8 mouse cellular contexts compared by ENCODE assay signal in the genomic region with DNA sequence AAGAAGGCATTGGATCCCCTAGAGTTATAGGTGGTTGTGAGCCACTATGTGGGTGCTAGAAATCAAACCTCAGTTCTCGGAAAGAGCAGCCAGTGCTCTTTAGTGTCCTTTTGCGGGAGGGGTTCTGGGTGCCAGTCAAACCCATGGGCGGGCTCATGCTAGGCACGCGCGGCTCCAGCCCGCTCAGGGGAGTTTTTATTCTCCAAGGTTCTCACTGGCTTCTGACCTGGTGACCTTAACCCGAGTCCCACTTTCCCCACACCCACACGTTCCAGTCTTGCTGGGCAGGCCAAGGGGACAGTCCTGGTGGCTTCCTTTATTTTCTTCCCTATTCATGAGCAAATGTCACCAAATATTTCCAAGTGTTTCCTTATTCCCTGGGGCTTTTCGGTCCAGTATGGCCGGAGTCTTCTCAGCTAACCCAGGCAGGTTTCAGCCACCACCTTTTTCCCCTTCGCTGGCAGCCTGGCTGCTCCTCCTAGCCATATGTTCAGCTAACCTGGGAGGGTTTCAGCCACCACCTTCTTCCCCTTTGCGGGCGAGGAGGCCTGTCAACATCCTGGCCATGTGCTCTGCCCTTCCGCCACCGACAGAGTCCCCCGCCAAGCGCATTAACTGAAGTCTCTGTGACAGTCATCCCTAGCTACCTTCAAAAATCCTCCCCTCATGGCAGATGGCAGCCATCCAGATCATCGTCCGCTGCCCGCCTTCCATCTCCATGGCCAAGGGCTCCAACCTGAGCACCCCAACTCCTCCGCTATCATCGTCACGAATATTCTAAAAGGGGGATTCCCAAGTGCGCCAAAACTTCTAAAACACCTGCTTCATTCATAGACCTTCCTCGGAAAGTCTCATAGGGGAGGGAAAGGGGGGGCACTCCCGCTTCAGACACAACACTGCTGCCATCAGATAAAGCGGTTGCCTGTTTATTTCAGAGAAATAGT.
DNase-seq lines count a peak whose midpoint lies in the region; ATAC-seq and TF ChIP-seq lines count a peak whose summit lies in the region.

No protein-coding gene starts in this region.

- TF ChIP-seq CTCF in midbrain, postnatal 0 days (IDR thresholded peaks at IDR 0.05): no peak

- 89% methylated on average over 28 of the region's 28 CpGs for WGBS in midbrain, postnatal 0 days
- WGBS in midbrain, embryonic 15.5 days: 91% methylated on average over 28 of the region's 28 CpGs
- 84% methylated on average over 28 of the region's 28 CpGs for WGBS in intestine, embryonic 15.5 days

- H3K4me1 ChIP-seq in midbrain, postnatal 0 days (ENCODE audit: insufficient read depth, low read length): no peaks in the 10 kb centered on the region
- H3K4me1 ChIP-seq in midbrain, embryonic 15.5 days: no peaks in the 10 kb centered on the region
- H3K4me1 ChIP-seq in intestine, embryonic 15.5 days (replicated peaks): no peaks in the 10 kb centered on the region

- DNase-seq in midbrain, postnatal 0 days (ENCODE audit: low spot score): peak; percentile 22
- DNase-seq in urinary bladder, postnatal 36 days (ENCODE audit: low spot score in 2 of 2): no peak
- DNase-seq in layer of hippocampus, postnatal 14 days (ENCODE audit: low spot score in 2 of 2): no peak
- DNase-seq in ovary, postnatal 10 days (ENCODE audit: low spot score): no peak

- ATAC-seq in midbrain, postnatal 0 days (ENCODE audit: low FRiP score): no peak
- no peak for ATAC-seq in midbrain, embryonic 15.5 days (replicated peaks)
- ATAC-seq in common myeloid progenitor, adult 5-6 weeks (replicated peaks; ENCODE audit: low read depth, poor library complexity, severe bottlenecking): peak; percentile 83
- peak; percentile 91 for ATAC-seq in megakaryocyte, adult 5-6 weeks (ENCODE audit: poor library complexity, severe bottlenecking)
- ATAC-seq in intestine, embryonic 15.5 days: no peak

- peaks cover 22% of the 10 kb centered on the region; the same call in 1 of the 2 replicates for H3K36me3 ChIP-seq in midbrain, postnatal 0 days (ENCODE audit: insufficient read depth, low read length)
- peaks cover 6% of the 10 kb centered on the region; the same call in 1 of the 2 replicates for H3K36me3 ChIP-seq in midbrain, embryonic 15.5 days (replicated peaks)
- peaks cover 3% of the 10 kb centered on the region for H3K36me3 ChIP-seq in intestine, embryonic 15.5 days

- no peak overlapping the region for H3K27ac ChIP-seq in midbrain, postnatal 0 days (ENCODE audit: low read depth, low read length)
- no peak overlapping the region for H3K27ac ChIP-seq in midbrain, embryonic 15.5 days
- no peak overlapping the region for H3K27ac ChIP-seq in intestine, embryonic 15.5 days

- H3K9ac ChIP-seq in midbrain, postnatal 0 days (replicated peaks; ENCODE audit: low read length, poor library complexity, severe bottlenecking): no peak overlapping the region
- H3K9ac ChIP-seq in midbrain, embryonic 15.5 days: no peak overlapping the region
- no peak overlapping the region for H3K9ac ChIP-seq in intestine, embryonic 15.5 days

- H3K9me3 ChIP-seq in midbrain, postnatal 0 days (ENCODE audit: low read length): no peaks in the 10 kb centered on the region
- no peaks in the 10 kb centered on the region for H3K9me3 ChIP-seq in midbrain, embryonic 15.5 days
- H3K9me3 ChIP-seq in intestine, embryonic 15.5 days: no peaks in the 10 kb centered on the region

- no peak overlapping the region for H3K4me2 ChIP-seq in midbrain, postnatal 0 days (ENCODE audit: low read depth, low read length, poor library complexity, severe bottlenecking)
- no peak overlapping the region for H3K4me2 ChIP-seq in midbrain, embryonic 15.5 days
- no peak overlapping the region for H3K4me2 ChIP-seq in intestine, embryonic 15.5 days (replicated peaks)

- no peaks in the 10 kb centered on the region for H3K27me3 ChIP-seq in midbrain, postnatal 0 days (ENCODE audit: insufficient read depth, low read length)
- H3K27me3 ChIP-seq in midbrain, embryonic 15.5 days (replicated peaks): no peaks in the 10 kb centered on the region
- H3K27me3 ChIP-seq in intestine, embryonic 15.5 days (replicated peaks): no peaks in the 10 kb centered on the region

- H3K4me3 ChIP-seq in midbrain, postnatal 0 days (ENCODE audit: low read depth, low read length): no peak overlapping the region
- H3K4me3 ChIP-seq in midbrain, embryonic 15.5 days: no peak overlapping the region
- no peak overlapping the region for H3K4me3 ChIP-seq in intestine, embryonic 15.5 days (replicated peaks)

Comparison
In these comparisons a context has a peak if more than half of its experiments do, and no peak if none do; other contexts are left out.
1. ATAC-seq: peak in common myeloid progenitor, adult 5-6 weeks (single experiment) and megakaryocyte, adult 5-6 weeks (single experiment); none in midbrain, postnatal 0 days (single experiment), midbrain, embryonic 15.5 days (single experiment) and intestine, embryonic 15.5 days (single experiment).